In genomic region chr1:34174961-34175360, GRCm38 (mm10) we compare ENCODE assay signal across 20 mouse cellular contexts.
DNase-seq lines count a peak whose midpoint lies in the region; ATAC-seq lines count a peak whose summit lies in the region.
"Had no signal": no experiment of that assay in that cellular context is flagged by ENCODE, and none has a peak within 500 bp of the region (broad histone marks: within the 10 kb centered on the region; RNA-seq: fewer than 3 reads in every experiment).

No protein-coding gene starts in this region.

- H3K27me3 ChIP-seq in kidney, embryonic 15.5 days, result no peaks in the 10 kb centered on the region
- H3K27me3 ChIP-seq in hindbrain, embryonic 10.5 days (ENCODE audit: insufficient read depth, poor library complexity, severe bottlenecking), result no peaks in the 10 kb centered on the region
- H3K27me3 ChIP-seq: liver, embryonic 15.5 days; midbrain, embryonic 12.5 days; neural tube, embryonic 15.5 days had no signal

- no peak overlapping the region for H3K27ac ChIP-seq in kidney, embryonic 15.5 days
- no peak overlapping the region for H3K27ac ChIP-seq in hindbrain, embryonic 10.5 days
- H3K27ac ChIP-seq: embryonic facial prominence, embryonic 10.5 days; hindbrain, embryonic 14.5 days; limb, embryonic 10.5 days; liver, embryonic 15.5 days; midbrain, embryonic 12.5 days; neural tube, embryonic 15.5 days had no signal

- H3K4me3 ChIP-seq in kidney, embryonic 15.5 days (replicated peaks), result no peak overlapping the region
- no peak overlapping the region for H3K4me3 ChIP-seq in hindbrain, embryonic 10.5 days
- H3K4me3 ChIP-seq: embryonic facial prominence, embryonic 10.5 days; limb, embryonic 10.5 days; liver, embryonic 15.5 days; midbrain, embryonic 12.5 days; neural tube, embryonic 15.5 days had no signal

- no peak overlapping the region for H3K9ac ChIP-seq in kidney, embryonic 15.5 days
- H3K9ac ChIP-seq: hindbrain, embryonic 14.5 days; liver, embryonic 15.5 days; midbrain, embryonic 12.5 days; neural tube, embryonic 15.5 days had no signal

- H3K9me3 ChIP-seq in kidney, embryonic 15.5 days (replicated peaks), result no peaks in the 10 kb centered on the region
- peaks cover 15% of the 10 kb centered on the region for H3K9me3 ChIP-seq in hindbrain, embryonic 10.5 days
- H3K9me3 ChIP-seq: embryonic facial prominence, embryonic 10.5 days; limb, embryonic 10.5 days; liver, embryonic 15.5 days; midbrain, embryonic 12.5 days; neural tube, embryonic 15.5 days had no signal

- H3K36me3 ChIP-seq in kidney, embryonic 15.5 days, result peaks cover 84% of the 10 kb centered on the region
- peaks cover 94% of the 10 kb centered on the region for H3K36me3 ChIP-seq in hindbrain, embryonic 10.5 days

- H3K4me2 ChIP-seq in kidney, embryonic 15.5 days, result no peak overlapping the region
- H3K4me2 ChIP-seq: hindbrain, embryonic 14.5 days; liver, embryonic 15.5 days; midbrain, embryonic 12.5 days; neural tube, embryonic 15.5 days had no signal

- 72% methylated on average over 8 of the region's 8 CpGs for WGBS in kidney, embryonic 15.5 days
- WGBS in hindbrain, embryonic 10.5 days, result 87% methylated on average over 8 of the region's 8 CpGs

- H3K4me1 ChIP-seq in kidney, embryonic 15.5 days, result no peaks in the 10 kb centered on the region
- H3K4me1 ChIP-seq in hindbrain, embryonic 10.5 days (replicated peaks), result no peaks in the 10 kb centered on the region
- H3K4me1 ChIP-seq: embryonic facial prominence, embryonic 10.5 days; limb, embryonic 10.5 days; liver, embryonic 15.5 days; midbrain, embryonic 12.5 days; neural tube, embryonic 15.5 days had no signal

- peak; percentile 67 for DNase-seq in kidney, adult 11 months
- DNase-seq in 416B (ENCODE audit: low read depth) (peak; percentile 2), adipocyte (ENCODE audit: low spot score) (peak; percentile 8)
- peak; percentile 72 to 76 for DNase-seq in kidney, postnatal 25 days
- DNase-seq in cerebellum, adult 11-12 months, result no peak
- no peak for DNase-seq in hindbrain, embryonic 10.5 days (ENCODE audit: low spot score)
- DNase-seq in cerebellum, adult 8-10 months, result no peak
- DNase-seq: adrenal gland, postnatal 36 days; cerebellum, postnatal 10 days; gastrocnemius, postnatal 36 days; liver; lung, postnatal 10 days had no signal

- ATAC-seq in kidney, embryonic 15.5 days (replicated peaks; ENCODE audit: low FRiP score), result no peak
- ATAC-seq: inflammation-experienced regulatory T-cells, adult 6 months had no signal

Comparison
In these comparisons a context has a peak if more than half of its experiments do, and no peak if none do; other contexts are left out.
1. DNase-seq: peak in kidney, adult 11 months (single experiment), 416B (single experiment), adipocyte (single experiment) and kidney, postnatal 25 days (2 of 2); none in cerebellum, adult 11-12 months (single experiment), hindbrain, embryonic 10.5 days (single experiment) and cerebellum, adult 8-10 months (single experiment).